Mouse (Mus musculus): ENCODE measurements at regions not wholly inside any gene's neighbourhood (a gene's known extent, or its start where the extent isn't known, plus 50 kb on each side); places are given as distances from the start of the nearest gene placed in this dataset.

GRCm38 (mm10) chr19:14388539-14388938, 209.3 kb downstream of the Tle4 start:
- Histone ChIP-seq H3K27ac (replicated peaks) (no peak overlapping the region), H3K36me3 (no peaks in the 10 kb centered on the region), H3K4me2 (replicated peaks) (no peak overlapping the region), H3K9ac (replicated peaks) (no peak overlapping the region), H3K4me1 (no peaks in the 10 kb centered on the region), H3K27me3 (peaks cover 14% of the 10 kb centered on the region), H3K9me3 (no peaks in the 10 kb centered on the region), H3K4me3 (no peak overlapping the region)
- 48% methylated on average over 4 of the region's 4 CpGs for WGBS
- no peak for ATAC-seq (ENCODE audit: low FRiP score, low read depth)

GRCm38 (mm10) chr19:14389881-14390837, 207.7 kb downstream of the Tle4 start:
- H3K4me1 ChIP-seq, result no peaks in the 10 kb centered on the region

GRCm38 (mm10) chr19:14390914-14391313, 206.9 kb downstream of the Tle4 start:
- H3K4me3 ChIP-seq, result no peak overlapping the region
- ATAC-seq (ENCODE audit: low FRiP score, low read depth), result no peak

More at GRCm38 (mm10) chr19:14389881-14390837, 207.7 kb downstream of the Tle4 start:
- Histone ChIP-seq H3K4me2 (replicated peaks) (no peak overlapping the region), H3K9me3 (no peaks in the 10 kb centered on the region), H3K27ac (replicated peaks) (no peak overlapping the region), H3K9ac (replicated peaks) (no peak overlapping the region), H3K27me3 (peaks cover 14% of the 10 kb centered on the region), H3K36me3 (no peaks in the 10 kb centered on the region), H3K4me3 (no peak overlapping the region)
- 84% methylated on average over 6 of the region's 6 CpGs for WGBS
- no peak for ATAC-seq (ENCODE audit: low FRiP score, low read depth)

More at GRCm38 (mm10) chr19:14390914-14391313, 206.9 kb downstream of the Tle4 start:
- H3K9me3 ChIP-seq, result no peaks in the 10 kb centered on the region
- H3K36me3 ChIP-seq, result no peaks in the 10 kb centered on the region
- no peaks in the 10 kb centered on the region for H3K4me1 ChIP-seq
- H3K27me3 ChIP-seq, result peaks cover 8% of the 10 kb centered on the region; the same call in 1 of the 2 replicates
- 71% methylated on average over 2 of the region's 2 CpGs for WGBS
- no peak overlapping the region for H3K4me2 ChIP-seq (replicated peaks)
- H3K27ac ChIP-seq (replicated peaks), result no peak overlapping the region
- H3K9ac ChIP-seq (replicated peaks), result no peak overlapping the region
